Mouse (Mus musculus) lung, adult 2 months (tissue): ENCODE measurements at regions not wholly inside any gene's neighbourhood (a gene's known extent, or its start where the extent isn't known, plus 50 kb on each side); places are given as distances from the start of the nearest gene placed in this dataset.
A peak's percentile ranks its signal among the peaks of the same experiment; 100 is the strongest.

Source experiments
- DNase-seq: peaks from one replicate; pipeline ENCODE4 v3.0.0; 2022
- H3K4me1 ChIP-seq: fragments of 200-500 bp; 2 replicates; pipeline ENCODE4 v1.6.1; 2011; ENCODE audit warnings: low read length; ENCODE audit not compliant: control insufficient read depth, insufficient read depth
- H3K4me3 ChIP-seq: fragments of 200-500 bp; replicated peaks from 2 replicates; pipeline ENCODE3; 2011; ENCODE audit warnings: low read depth, mild to moderate bottlenecking, control low read depth, low read length; ENCODE audit errors: extremely low read depth
- CTCF ChIP-seq: fragments of 200-500 bp; IDR thresholded peaks from 2 replicates; pipeline ENCODE4 v1.5.1; 2011; ENCODE audit warnings: mild to moderate bottlenecking, low read length, control low read depth; ENCODE audit not compliant: insufficient read depth
- POLR2A ChIP-seq: fragments of 200-500 bp; IDR thresholded peaks from 2 replicates; pipeline ENCODE4 v1.6.1; 2011; ENCODE audit warnings: low read depth, mild to moderate bottlenecking, control low read depth, low read length, borderline replicate concordance; ENCODE audit errors: extremely low read depth
- WGBS: fragments of 180-500 bp; shearing (Covaris S2); methylation state at CpG from one replicate; pipeline ENCODE4 v1.1.7; 2018; 5-methylcytosine and 5-hydroxymethylcytosine counted together

- TF ChIP-seq CTCF (0 out of 2 replicates have a peak, but pooled peaks have one; percentile 20), POLR2A (no peak)
- no peaks in the 10 kb centered on the region for H3K4me1 ChIP-seq
- no peak for DNase-seq
- no peak overlapping the region for H3K4me3 ChIP-seq
- WGBS: 87% methylated on average over 3 of the region's 3 CpGs
These were observed 84.5 kb upstream of the Stxbp6 start for GRCm38 (mm10) chr12:45158986-45159385.

GRCm38 (mm10) chr12:45137438-45138018, 63.0 kb upstream of the Stxbp6 start:
- H3K4me3 ChIP-seq: no peak overlapping the region
- H3K4me1 ChIP-seq: no peaks in the 10 kb centered on the region
- 54% methylated on average over 7 of the region's 7 CpGs for WGBS
- TF ChIP-seq POLR2A (no peak), CTCF (no peak)
- no peak for DNase-seq

GRCm38 (mm10) chr12:45133415-45133814, 58.9 kb upstream of the Stxbp6 start:
- no peak for DNase-seq

GRCm38 (mm10) chr12:45131139-45131538, 56.6 kb upstream of the Stxbp6 start:
- H3K4me1 ChIP-seq: no peaks in the 10 kb centered on the region
- H3K4me3 ChIP-seq: no peak overlapping the region
- TF ChIP-seq CTCF (no peak), POLR2A (no peak)
- DNase-seq: no peak
- whole genome bisulfite sequencing: 85% methylated on average over 5 of the region's 5 CpGs

More at GRCm38 (mm10) chr12:45133415-45133814, 58.9 kb upstream of the Stxbp6 start:
- no peak overlapping the region for H3K4me3 ChIP-seq
- 78% methylated on average over 2 of the region's 2 CpGs for WGBS
- H3K4me1 ChIP-seq: no peaks in the 10 kb centered on the region
- no peak for TF ChIP-seq CTCF
- no peak for TF ChIP-seq POLR2A

GRCm38 (mm10) chr12:45125866-45126265, 51.4 kb upstream of the Stxbp6 start:
- TF ChIP-seq POLR2A (no peak), CTCF (no peak)
- 27% methylated on average over 3 of the region's 3 CpGs for WGBS
- peak; percentile 5 for DNase-seq
- H3K4me3 ChIP-seq: no peak overlapping the region
- peaks cover 2% of the 10 kb centered on the region; the same call in 1 of the 2 replicates for H3K4me1 ChIP-seq
